ENCODE assay signal across 22 mouse cellular contexts in genomic region chr16:18179591-18179990, GRCm38 (mm10). TPM values are rescaled to one million over a fixed set of nuclear protein-coding genes. Genes with fewer than 3 reads are reported as not detected.
DNase-seq lines count a peak whose midpoint lies in the region; ATAC-seq and TF ChIP-seq lines count a peak whose summit lies in the region.
"Had no signal": no experiment of that assay in that cellular context is flagged by ENCODE, and none has a peak within 500 bp of the region (broad histone marks: within the 10 kb centered on the region; RNA-seq: fewer than 3 reads in every experiment).

No protein-coding gene starts in this region.

- no peak overlapping the region for H3K4me3 ChIP-seq in liver, embryonic 11.5 days (ENCODE audit: low read depth, low read length)
- H3K4me3 ChIP-seq in midbrain, embryonic 12.5 days: no peak overlapping the region
- no peak overlapping the region for H3K4me3 ChIP-seq in midbrain, postnatal 0 days (ENCODE audit: low read depth, low read length)
- no peak overlapping the region for H3K4me3 ChIP-seq in limb, embryonic 10.5 days
- H3K4me3 ChIP-seq: forebrain, embryonic 15.5 days; heart, adult 2 months; heart, embryonic 15.5 days; hindbrain, embryonic 15.5 days had no signal

- no peaks in the 10 kb centered on the region for H3K36me3 ChIP-seq in liver, embryonic 11.5 days (ENCODE audit: control insufficient read depth, insufficient read depth, low read length)
- H3K36me3 ChIP-seq in midbrain, embryonic 12.5 days: no peaks in the 10 kb centered on the region
- no peaks in the 10 kb centered on the region for H3K36me3 ChIP-seq in midbrain, postnatal 0 days (ENCODE audit: insufficient read depth, low read length)
- no peaks in the 10 kb centered on the region for H3K36me3 ChIP-seq in limb, embryonic 10.5 days
- H3K36me3 ChIP-seq: forebrain, embryonic 15.5 days; heart, embryonic 15.5 days; hindbrain, embryonic 15.5 days had no signal

- H3K9me3 ChIP-seq in liver, embryonic 11.5 days (ENCODE audit: control insufficient read depth, low read length): no peaks in the 10 kb centered on the region
- no peaks in the 10 kb centered on the region for H3K9me3 ChIP-seq in midbrain, embryonic 12.5 days
- H3K9me3 ChIP-seq in midbrain, postnatal 0 days (ENCODE audit: low read length): no peaks in the 10 kb centered on the region
- no peaks in the 10 kb centered on the region for H3K9me3 ChIP-seq in limb, embryonic 10.5 days (replicated peaks)
- H3K9me3 ChIP-seq: forebrain, embryonic 15.5 days; heart, embryonic 15.5 days; hindbrain, embryonic 15.5 days had no signal

- DNase-seq in liver, embryonic 11.5 days (ENCODE audit: low spot score): no peak
- DNase-seq in liver: no peak
- DNase-seq in midbrain, postnatal 0 days (ENCODE audit: low spot score): no peak
- DNase-seq in limb, embryonic 10.5 days (ENCODE audit: low spot score): no peak
- peak; percentile 34 for DNase-seq in retina, postnatal 7 days (ENCODE audit: low read depth, low spot score)
- no peak for DNase-seq in frontal cortex, adult 2 months (ENCODE audit: extremely low spot score in 1 of 2, low spot score in 1 of 2)
- DNase-seq: adrenal gland, adult 2 months; adrenal gland, postnatal 25 days; cerebellum, adult 18-20 months; cerebellum, adult 9-11 months; cerebellum, postnatal 36 days; gastrocnemius, postnatal 14 days; heart, adult 2 months; heart, postnatal 14 days had no signal

- no peak for TF ChIP-seq CTCF in midbrain, postnatal 0 days (IDR thresholded peaks at IDR 0.05)

- H3K9ac ChIP-seq in liver, embryonic 11.5 days (ENCODE audit: low read depth, low read length): peak overlapping the region; percentile 20; the same call in 1 of the 2 replicates
- H3K9ac ChIP-seq in midbrain, embryonic 12.5 days (replicated peaks): no peak overlapping the region
- H3K9ac ChIP-seq in midbrain, postnatal 0 days (replicated peaks; ENCODE audit: low read length, poor library complexity, severe bottlenecking): no peak overlapping the region
- H3K9ac ChIP-seq: forebrain, embryonic 15.5 days; heart, embryonic 15.5 days; hindbrain, embryonic 15.5 days had no signal

- WGBS in liver, embryonic 11.5 days: 48% methylated on average over 2 of the region's 2 CpGs
- WGBS in midbrain, embryonic 12.5 days: 3% methylated on average over 2 of the region's 2 CpGs
- WGBS in midbrain, postnatal 0 days: 24% methylated on average over 2 of the region's 2 CpGs
- 30% methylated on average over 2 of the region's 2 CpGs for WGBS in limb, embryonic 10.5 days

- H3K4me1 ChIP-seq in liver, embryonic 11.5 days (replicated peaks; ENCODE audit: control insufficient read depth, insufficient read depth, low read length): peaks cover 8% of the 10 kb centered on the region; the same call in 1 of the 2 replicates
- H3K4me1 ChIP-seq in midbrain, embryonic 12.5 days: peaks cover 5% of the 10 kb centered on the region; the same call in 1 of the 2 replicates
- H3K4me1 ChIP-seq in midbrain, postnatal 0 days (ENCODE audit: insufficient read depth, low read length): no peaks in the 10 kb centered on the region
- H3K4me1 ChIP-seq in limb, embryonic 10.5 days: peaks cover 74% of the 10 kb centered on the region

- H3K27me3 ChIP-seq in liver, embryonic 11.5 days (replicated peaks; ENCODE audit: control insufficient read depth, insufficient read depth, low read length): no peaks in the 10 kb centered on the region; the same call in 1 of the 2 replicates
- peaks cover 14% of the 10 kb centered on the region for H3K27me3 ChIP-seq in midbrain, embryonic 12.5 days
- no peaks in the 10 kb centered on the region for H3K27me3 ChIP-seq in midbrain, postnatal 0 days (ENCODE audit: insufficient read depth, low read length)
- H3K27me3 ChIP-seq in limb, embryonic 10.5 days (ENCODE audit: low read depth, poor library complexity, severe bottlenecking): peaks cover 54% of the 10 kb centered on the region
- H3K27me3 ChIP-seq: forebrain, embryonic 15.5 days; hindbrain, embryonic 15.5 days had no signal

- H3K4me2 ChIP-seq in liver, embryonic 11.5 days: no peak overlapping the region
- H3K4me2 ChIP-seq in midbrain, embryonic 12.5 days (replicated peaks): no peak overlapping the region
- no peak overlapping the region for H3K4me2 ChIP-seq in midbrain, postnatal 0 days (ENCODE audit: low read depth, low read length, poor library complexity, severe bottlenecking)
- H3K4me2 ChIP-seq: forebrain, embryonic 15.5 days; heart, embryonic 11.5 days; heart, embryonic 15.5 days; hindbrain, embryonic 15.5 days had no signal

- ATAC-seq in liver, embryonic 11.5 days (replicated peaks; ENCODE audit: low FRiP score): no peak
- no peak for ATAC-seq in midbrain, embryonic 12.5 days (ENCODE audit: low FRiP score, low read depth)
- ATAC-seq in midbrain, postnatal 0 days (ENCODE audit: low FRiP score): no peak
- ATAC-seq: forebrain, embryonic 15.5 days had no signal

- H3K27ac ChIP-seq in liver, embryonic 11.5 days (ENCODE audit: low read depth, low read length): no peak overlapping the region
- 0 out of 2 replicates have a peak overlapping the region, but pooled peaks have one; percentile 11 for H3K27ac ChIP-seq in midbrain, embryonic 12.5 days (replicated peaks)
- no peak overlapping the region for H3K27ac ChIP-seq in midbrain, postnatal 0 days (ENCODE audit: low read depth, low read length)
- H3K27ac ChIP-seq in limb, embryonic 10.5 days: peak overlapping the region; percentile 58; the same call in 1 of the 2 replicates
- H3K27ac ChIP-seq: forebrain, embryonic 15.5 days; heart, adult 2 months; heart, embryonic 15.5 days; hindbrain, embryonic 15.5 days had no signal

RNA-seq across cellular contexts. Expression of gene Ccdc188, which starts 38.1 kb away (rescaled TPM):
- polyA plus RNA-seq in liver, embryonic 11.5 days (2014; fragmentation: Nextera tagmentation; extraction: Ambion mirVana): not detected in 2 replicates
- not detected in 2 replicates for polyA plus RNA-seq in midbrain, embryonic 12.5 days (2016; fragmentation: Nextera tagmentation; extraction: Ambion mirVana)
- total RNA-seq in midbrain, postnatal 0 days (2014; rRNA removed): not detected in 2 replicates
- polyA plus RNA-seq in midbrain, postnatal 0 days (2015; fragmentation: Nextera tagmentation; extraction: Ambion mirVana): not detected in 2 replicates
- polyA plus RNA-seq in limb, embryonic 10.5 days (2016; fragmentation: Nextera tagmentation; extraction: Ambion mirVana): not detected in 2 replicates
- polyA plus RNA-seq in frontal cortex, adult 2 months (2012; rRNA removed): not detected in 2 replicates
- total RNA-seq: adrenal gland, adult 2 months; adrenal gland, postnatal 25 days; ES-E14; gastrocnemius, postnatal 14 days; heart, adult 2 months; heart, postnatal 14 days; hematopoietic stem cell, adult 5-6 weeks had no signal
- polyA plus RNA-seq: adrenal gland, adult 2 months; forebrain, embryonic 11.5 days; forebrain, embryonic 15.5 days; heart, adult 2 months; heart, embryonic 11.5 days; heart, embryonic 15.5 days; hindbrain, embryonic 15.5 days had no signal

RNA-seq across cellular contexts. Expression of gene Rtn4r, which starts 52.1 kb away (rescaled TPM):
- polyA plus RNA-seq in liver, embryonic 11.5 days (2014; fragmentation: Nextera tagmentation; extraction: Ambion mirVana): 0.96 and 1.1 TPM in 2 replicates
- 7.6 and 7.9 TPM in 2 replicates for polyA plus RNA-seq in midbrain, embryonic 12.5 days (2016; fragmentation: Nextera tagmentation; extraction: Ambion mirVana)
- 39.6 and 71.7 TPM in 2 replicates for total RNA-seq in midbrain, postnatal 0 days (2014; rRNA removed)
- polyA plus RNA-seq in midbrain, postnatal 0 days (2015; fragmentation: Nextera tagmentation; extraction: Ambion mirVana): 32.3 and 36.2 TPM in 2 replicates
- polyA plus RNA-seq in limb, embryonic 10.5 days (2016; fragmentation: Nextera tagmentation; extraction: Ambion mirVana): 1.3 and 3.8 TPM in 2 replicates
- 125 and 142 TPM in 2 replicates for polyA plus RNA-seq in frontal cortex, adult 2 months (2012; rRNA removed)
- total RNA-seq: adrenal gland, postnatal 25 days; hematopoietic stem cell, adult 5-6 weeks had no signal

RNA-seq across cellular contexts. Expression of gene Zdhhc8, which starts 55.3 kb away (rescaled TPM):
- polyA plus RNA-seq in liver, embryonic 11.5 days (2014; fragmentation: Nextera tagmentation; extraction: Ambion mirVana): 7.7 and 7.8 TPM in 2 replicates
- polyA plus RNA-seq in midbrain, embryonic 12.5 days (2016; fragmentation: Nextera tagmentation; extraction: Ambion mirVana): 15.0 and 16.6 TPM in 2 replicates
- total RNA-seq in midbrain, postnatal 0 days (2014; rRNA removed): 34.1 and 41.2 TPM in 2 replicates
- 13.8 and 14.6 TPM in 2 replicates for polyA plus RNA-seq in midbrain, postnatal 0 days (2015; fragmentation: Nextera tagmentation; extraction: Ambion mirVana)
- polyA plus RNA-seq in limb, embryonic 10.5 days (2016; fragmentation: Nextera tagmentation; extraction: Ambion mirVana): 14.1 and 16.7 TPM in 2 replicates
- polyA plus RNA-seq in frontal cortex, adult 2 months (2012; rRNA removed): 142 and 152 TPM in 2 replicates

Comparison
In these comparisons a context has a peak if more than half of its experiments do, and no peak if none do; other contexts are left out.
1. H3K27ac ChIP-seq: peak in midbrain, embryonic 12.5 days (single experiment) and limb, embryonic 10.5 days (single experiment); none in liver, embryonic 11.5 days (single experiment) and midbrain, postnatal 0 days (single experiment).